Mouse (Mus musculus): ENCODE measurements around the gene Ric8b. TPM values are rescaled to one million over a fixed set of nuclear protein-coding genes. Genes with fewer than 3 reads are reported as not detected.

Gene Ric8b
- polyA plus RNA-seq, 1 experiment from 2014 or later: 27.3 TPM

DNA sequence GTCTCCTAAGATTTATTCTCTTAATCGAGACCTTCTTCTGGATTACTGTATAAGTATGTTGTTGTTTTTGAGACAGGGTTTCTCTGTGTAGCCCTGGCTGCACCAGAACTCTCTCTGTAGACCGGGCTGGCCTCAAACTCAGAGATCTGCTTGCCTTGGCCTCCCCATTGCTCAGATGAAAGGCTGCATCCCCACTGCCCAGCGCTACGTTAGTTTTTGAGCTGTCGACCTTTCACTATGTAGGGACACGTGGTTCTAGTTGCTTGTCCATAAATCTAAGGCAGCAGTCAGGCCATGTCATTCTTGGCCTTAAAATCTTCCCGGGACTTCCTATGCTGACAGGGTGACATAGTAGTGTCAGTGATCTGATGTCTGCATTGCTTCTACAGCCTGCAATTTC is 8.9 kb downstream of the Ric8b start:
- Histone ChIP-seq H3K9ac (ENCODE audit: low read length) (no peak overlapping the region), H3K27me3 (ENCODE audit: control insufficient read depth, insufficient read depth, low read length) (no peaks in the 10 kb centered on the region), H3K36me3 (ENCODE audit: control insufficient read depth, insufficient read depth, low read length) (peaks cover 2% of the 10 kb centered on the region; the same call in 1 of the 2 replicates), H3K4me2 (no peak overlapping the region), H3K4me3 (ENCODE audit: low read depth, low read length) (no peak overlapping the region), H3K9me3 (ENCODE audit: control insufficient read depth, low read length) (no peaks in the 10 kb centered on the region), H3K4me1 (ENCODE audit: control insufficient read depth, insufficient read depth, low read length) (no peaks in the 10 kb centered on the region), H3K27ac (ENCODE audit: low read depth, low read length) (no peak overlapping the region)
- WGBS: 92% methylated on average over 7 of the region's 7 CpGs
- ATAC-seq (ENCODE audit: low FRiP score): no peak
- DNase-seq (ENCODE audit: low spot score, missing footprints): no peak

DNA sequence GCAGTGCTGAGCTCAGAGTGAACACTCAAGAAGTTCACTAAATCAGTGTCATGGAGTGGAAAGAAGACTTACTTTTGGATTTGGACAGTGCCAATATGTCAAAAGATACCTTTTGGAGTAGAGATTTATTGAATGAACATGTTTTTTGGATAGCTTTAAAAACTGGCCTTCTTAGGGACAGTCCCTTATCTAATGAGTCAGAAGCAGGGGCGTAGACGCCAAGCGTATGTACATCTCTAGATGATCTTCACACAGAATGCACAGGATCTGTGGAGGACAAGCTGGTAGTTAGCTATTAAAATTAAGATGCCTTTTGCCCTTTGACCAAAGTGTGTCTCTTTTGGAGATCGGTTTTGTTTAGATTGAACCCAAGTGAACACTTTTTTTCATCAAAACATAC is 9.5 kb downstream of the Ric8b start:
- Histone ChIP-seq H3K4me3 (ENCODE audit: low read depth, low read length) (no peak overlapping the region), H3K9me3 (ENCODE audit: control insufficient read depth, low read length) (no peaks in the 10 kb centered on the region), H3K27me3 (ENCODE audit: control insufficient read depth, insufficient read depth, low read length) (no peaks in the 10 kb centered on the region), H3K9ac (ENCODE audit: low read length) (no peak overlapping the region), H3K4me1 (ENCODE audit: control insufficient read depth, insufficient read depth, low read length) (no peaks in the 10 kb centered on the region), H3K4me2 (no peak overlapping the region), H3K36me3 (ENCODE audit: control insufficient read depth, insufficient read depth, low read length) (peaks cover 2% of the 10 kb centered on the region; the same call in 1 of the 2 replicates), H3K27ac (ENCODE audit: low read depth, low read length) (no peak overlapping the region)
- 95% methylated on average over 4 of the region's 4 CpGs for WGBS
- DNase-seq (ENCODE audit: low spot score, missing footprints) (no peak), ATAC-seq (ENCODE audit: low FRiP score) (no peak)

GRCm38 (mm10) chr10:84928465-84928864 is 11.0 kb downstream of the Ric8b start:
- no peaks in the 10 kb centered on the region for H3K27me3 ChIP-seq (ENCODE audit: control insufficient read depth, insufficient read depth, low read length)
- 86% methylated on average over 4 of the region's 4 CpGs for WGBS
- H3K4me3 ChIP-seq (ENCODE audit: low read depth, low read length): no peak overlapping the region
- no peaks in the 10 kb centered on the region for H3K4me1 ChIP-seq (ENCODE audit: control insufficient read depth, insufficient read depth, low read length)
- peaks cover 2% of the 10 kb centered on the region; the same call in 1 of the 2 replicates for H3K36me3 ChIP-seq (ENCODE audit: control insufficient read depth, insufficient read depth, low read length)
- ATAC-seq (ENCODE audit: low FRiP score) (no peak), DNase-seq (ENCODE audit: low spot score, missing footprints) (no peak)
- H3K9me3 ChIP-seq (ENCODE audit: control insufficient read depth, low read length): no peaks in the 10 kb centered on the region
- H3K27ac ChIP-seq (ENCODE audit: low read depth, low read length): no peak overlapping the region
- no peak overlapping the region for H3K4me2 ChIP-seq
- H3K9ac ChIP-seq (ENCODE audit: low read length): no peak overlapping the region

DNA sequence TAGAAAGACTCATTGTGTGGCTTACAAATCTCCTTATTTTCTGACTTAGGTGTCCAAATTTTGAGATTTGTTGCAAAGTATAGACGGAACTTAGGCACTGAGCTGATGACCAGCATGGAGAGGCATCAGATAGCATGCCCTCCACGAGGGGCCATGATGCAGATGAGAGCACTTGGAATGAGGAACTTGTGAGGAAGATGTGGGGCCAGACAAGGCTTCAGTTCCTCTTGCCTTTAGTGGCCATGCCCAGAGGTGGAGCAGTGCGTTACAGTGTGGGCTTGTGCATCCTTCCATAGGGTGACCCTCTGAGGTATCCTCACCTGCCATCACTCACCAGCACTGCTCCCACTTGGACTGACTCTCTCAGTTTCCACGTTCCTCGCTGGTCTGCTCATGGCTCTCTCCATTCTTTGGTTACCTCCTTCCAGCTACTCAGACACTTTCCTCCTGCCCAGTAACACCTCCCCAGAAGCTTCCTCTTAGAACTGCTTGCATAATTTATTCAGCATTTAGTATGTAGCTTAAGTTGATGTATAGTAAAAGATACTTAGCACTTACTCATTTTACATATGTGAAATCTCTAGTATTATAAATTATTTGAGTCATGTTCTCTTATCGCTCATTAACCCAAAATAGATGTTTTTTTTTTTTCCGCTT is 18.3 kb downstream of the Ric8b start:
- Histone ChIP-seq H3K4me1 (ENCODE audit: control insufficient read depth, insufficient read depth, low read length) (no peaks in the 10 kb centered on the region), H3K27me3 (ENCODE audit: control insufficient read depth, insufficient read depth, low read length) (no peaks in the 10 kb centered on the region), H3K27ac (ENCODE audit: low read depth, low read length) (no peak overlapping the region), H3K4me2 (no peak overlapping the region), H3K36me3 (ENCODE audit: control insufficient read depth, insufficient read depth, low read length) (no peaks in the 10 kb centered on the region), H3K4me3 (ENCODE audit: low read depth, low read length) (no peak overlapping the region), H3K9ac (ENCODE audit: low read length) (no peak overlapping the region), H3K9me3 (ENCODE audit: control insufficient read depth, low read length) (no peaks in the 10 kb centered on the region)
- DNase-seq (ENCODE audit: low spot score, missing footprints) (no peak), ATAC-seq (ENCODE audit: low FRiP score) (no peak)
- 87% methylated on average over 7 of the region's 7 CpGs for WGBS

- H3K4me2 ChIP-seq: no peak overlapping the region
- H3K9ac ChIP-seq (ENCODE audit: low read length): no peak overlapping the region
- DNase-seq (ENCODE audit: low spot score, missing footprints): no peak
- no peaks in the 10 kb centered on the region for H3K36me3 ChIP-seq (ENCODE audit: control insufficient read depth, insufficient read depth, low read length)
- H3K9me3 ChIP-seq (ENCODE audit: control insufficient read depth, low read length): no peaks in the 10 kb centered on the region
- no peaks in the 10 kb centered on the region for H3K27me3 ChIP-seq (ENCODE audit: control insufficient read depth, insufficient read depth, low read length)
- H3K27ac ChIP-seq (ENCODE audit: low read depth, low read length): no peak overlapping the region
- 87% methylated on average over 4 of the region's 4 CpGs for WGBS
- no peaks in the 10 kb centered on the region for H3K4me1 ChIP-seq (ENCODE audit: control insufficient read depth, insufficient read depth, low read length)
- H3K4me3 ChIP-seq (ENCODE audit: low read depth, low read length): no peak overlapping the region
- no peak for ATAC-seq (ENCODE audit: low FRiP score)
These were observed 19.6 kb downstream of the Ric8b start for GRCm38 (mm10) chr10:84936832-84937515.

DNA sequence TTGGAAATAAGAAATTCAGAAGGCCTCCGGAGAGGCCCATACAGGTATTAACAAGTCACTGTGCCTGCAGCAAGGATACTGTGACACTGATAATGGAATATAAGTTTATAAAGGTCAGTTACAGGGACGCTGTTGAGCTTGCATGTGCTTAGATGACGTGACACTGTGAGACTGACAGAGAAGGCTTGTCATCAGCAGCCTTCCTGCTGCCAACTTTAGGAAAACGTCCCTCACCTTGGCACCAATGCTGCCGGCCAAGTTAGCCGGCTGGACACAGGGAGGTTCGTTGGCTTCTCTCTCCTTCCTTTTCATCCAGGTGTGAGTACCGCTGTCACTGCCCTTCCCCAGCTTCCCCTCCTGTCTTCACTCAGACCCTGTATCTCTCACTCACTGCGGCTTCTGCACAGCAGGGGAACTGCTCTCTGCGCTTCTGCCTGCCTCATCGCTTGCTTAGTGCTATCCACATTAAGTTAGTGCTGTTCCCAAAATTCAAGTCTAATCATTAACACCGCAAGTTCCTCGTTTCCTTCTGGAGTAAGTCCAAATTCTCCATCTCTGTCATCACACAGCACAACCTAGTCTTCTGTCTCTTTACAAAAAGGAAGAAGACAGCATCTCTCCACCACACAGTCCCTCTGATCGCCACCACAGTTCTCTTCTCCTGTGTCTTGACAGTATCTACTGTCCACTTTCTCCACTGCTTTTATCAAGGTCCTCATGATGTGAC is 20.8 kb downstream of the Ric8b start:
- Histone ChIP-seq H3K4me3 (ENCODE audit: low read depth, low read length) (no peak overlapping the region), H3K9ac (ENCODE audit: low read length) (no peak overlapping the region), H3K36me3 (ENCODE audit: control insufficient read depth, insufficient read depth, low read length) (no peaks in the 10 kb centered on the region), H3K27me3 (ENCODE audit: control insufficient read depth, insufficient read depth, low read length) (no peaks in the 10 kb centered on the region), H3K9me3 (ENCODE audit: control insufficient read depth, low read length) (no peaks in the 10 kb centered on the region), H3K4me1 (ENCODE audit: control insufficient read depth, insufficient read depth, low read length) (no peaks in the 10 kb centered on the region), H3K4me2 (no peak overlapping the region), H3K27ac (ENCODE audit: low read depth, low read length) (no peak overlapping the region)
- DNase-seq (ENCODE audit: low spot score, missing footprints) (no peak), ATAC-seq (ENCODE audit: low FRiP score) (no peak)
- WGBS: 80% methylated on average over 14 of the region's 14 CpGs

GRCm38 (mm10) chr10:84938886-84939285 is 21.5 kb downstream of the Ric8b start:
- no peak overlapping the region for H3K27ac ChIP-seq (ENCODE audit: low read depth, low read length)
- no peak overlapping the region for H3K4me2 ChIP-seq
- ATAC-seq (ENCODE audit: low FRiP score): no peak
- H3K36me3 ChIP-seq (ENCODE audit: control insufficient read depth, insufficient read depth, low read length): no peaks in the 10 kb centered on the region
- H3K27me3 ChIP-seq (ENCODE audit: control insufficient read depth, insufficient read depth, low read length): no peaks in the 10 kb centered on the region
- H3K4me1 ChIP-seq (ENCODE audit: control insufficient read depth, insufficient read depth, low read length): no peaks in the 10 kb centered on the region
- no peak overlapping the region for H3K9ac ChIP-seq (ENCODE audit: low read length)
- H3K9me3 ChIP-seq (ENCODE audit: control insufficient read depth, low read length): no peaks in the 10 kb centered on the region
- no peak for DNase-seq (ENCODE audit: low spot score, missing footprints)
- 83% methylated on average over 5 of the region's 5 CpGs for WGBS
- H3K4me3 ChIP-seq (ENCODE audit: low read depth, low read length): no peak overlapping the region

- WGBS: 67% methylated on average over 1 of the region's 1 CpGs
- Histone ChIP-seq H3K36me3 (ENCODE audit: control insufficient read depth, insufficient read depth, low read length) (no peaks in the 10 kb centered on the region), H3K27me3 (ENCODE audit: control insufficient read depth, insufficient read depth, low read length) (no peaks in the 10 kb centered on the region), H3K4me3 (ENCODE audit: low read depth, low read length) (no peak overlapping the region), H3K27ac (ENCODE audit: low read depth, low read length) (no peak overlapping the region), H3K4me2 (no peak overlapping the region), H3K4me1 (ENCODE audit: control insufficient read depth, insufficient read depth, low read length) (no peaks in the 10 kb centered on the region), H3K9me3 (ENCODE audit: control insufficient read depth, low read length) (no peaks in the 10 kb centered on the region), H3K9ac (ENCODE audit: low read length) (no peak overlapping the region)
- ATAC-seq (ENCODE audit: low FRiP score) (no peak), DNase-seq (ENCODE audit: low spot score, missing footprints) (no peak)
These were observed 22.9 kb downstream of the Ric8b start for GRCm38 (mm10) chr10:84940356-84940755.

DNA sequence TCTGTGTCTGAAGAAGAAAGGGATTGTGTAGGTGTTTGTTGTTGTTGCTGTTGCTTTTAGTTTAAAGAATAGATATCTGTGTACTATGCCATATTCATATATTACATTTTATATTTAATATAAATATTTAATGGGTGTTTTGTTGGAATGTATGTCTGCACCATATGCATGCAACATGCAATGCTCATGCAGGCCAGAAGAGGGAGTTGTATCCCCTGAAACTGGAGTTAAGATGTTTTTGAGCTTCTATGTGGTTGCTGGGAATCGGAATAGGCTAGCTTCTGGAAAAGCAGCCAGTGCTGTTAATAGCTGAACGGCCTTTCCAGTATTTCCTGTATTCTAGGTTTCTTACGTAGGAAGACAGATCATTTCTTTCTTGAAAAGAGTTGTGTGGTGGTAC is 28.3 kb downstream of the Ric8b start:
- no peaks in the 10 kb centered on the region for H3K9me3 ChIP-seq (ENCODE audit: control insufficient read depth, low read length)
- H3K9ac ChIP-seq (ENCODE audit: low read length): no peak overlapping the region
- no peaks in the 10 kb centered on the region for H3K4me1 ChIP-seq (ENCODE audit: control insufficient read depth, insufficient read depth, low read length)
- peaks cover 9% of the 10 kb centered on the region for H3K36me3 ChIP-seq (ENCODE audit: control insufficient read depth, insufficient read depth, low read length)
- ATAC-seq (ENCODE audit: low FRiP score) (no peak), DNase-seq (ENCODE audit: low spot score, missing footprints) (no peak)
- no peak overlapping the region for H3K27ac ChIP-seq (ENCODE audit: low read depth, low read length)
- H3K27me3 ChIP-seq (ENCODE audit: control insufficient read depth, insufficient read depth, low read length): no peaks in the 10 kb centered on the region
- no peak overlapping the region for H3K4me2 ChIP-seq
- WGBS: 97% methylated on average over 3 of the region's 3 CpGs
- H3K4me3 ChIP-seq (ENCODE audit: low read depth, low read length): no peak overlapping the region
